Mouse (Mus musculus): ENCODE results near the gene Bcor.

Bcor gene

DNA sequence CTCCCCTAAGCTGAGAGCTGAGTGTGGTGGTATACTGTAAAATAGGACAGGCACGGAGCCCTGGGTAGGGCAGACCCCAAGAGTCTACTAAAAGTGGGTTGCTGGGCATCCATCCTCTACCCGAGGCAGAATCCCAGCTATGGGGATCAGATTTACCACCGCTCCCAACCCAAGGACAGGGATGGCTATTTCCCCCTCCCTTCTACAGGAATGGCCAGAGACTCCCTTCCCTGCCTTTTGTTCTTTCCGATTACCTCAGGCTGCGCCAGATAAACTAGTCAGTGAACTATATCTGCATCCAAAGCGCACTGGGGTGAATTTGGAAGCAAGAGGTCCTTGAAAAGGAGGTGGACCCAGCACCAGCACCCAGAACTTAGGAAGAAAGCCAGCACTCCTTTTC is 93.1 kb downstream of the Bcor start:
- no peak for DNase-seq (ENCODE audit: low spot score)

DNA sequence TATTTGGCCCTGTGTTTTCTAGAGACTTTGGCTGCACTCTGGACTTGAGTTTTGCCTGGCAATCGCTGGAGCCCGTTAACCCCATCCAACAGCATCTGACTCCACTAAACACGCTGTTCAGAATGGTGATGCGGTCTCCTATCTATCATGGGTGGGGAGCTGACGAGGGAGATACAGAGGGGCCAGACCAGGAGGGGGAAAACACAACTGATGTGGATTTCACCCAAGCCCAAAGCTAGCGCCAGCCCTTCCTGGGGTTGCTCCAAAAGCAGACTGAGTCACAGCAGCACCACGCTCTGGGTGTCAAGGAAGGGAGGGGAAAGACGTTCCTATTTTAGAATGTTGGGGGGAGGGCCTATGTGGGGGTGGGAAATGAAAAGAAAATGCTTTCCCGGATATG is 94.4 kb downstream of the Bcor start:
- no peak for DNase-seq (ENCODE audit: low spot score)

DNA sequence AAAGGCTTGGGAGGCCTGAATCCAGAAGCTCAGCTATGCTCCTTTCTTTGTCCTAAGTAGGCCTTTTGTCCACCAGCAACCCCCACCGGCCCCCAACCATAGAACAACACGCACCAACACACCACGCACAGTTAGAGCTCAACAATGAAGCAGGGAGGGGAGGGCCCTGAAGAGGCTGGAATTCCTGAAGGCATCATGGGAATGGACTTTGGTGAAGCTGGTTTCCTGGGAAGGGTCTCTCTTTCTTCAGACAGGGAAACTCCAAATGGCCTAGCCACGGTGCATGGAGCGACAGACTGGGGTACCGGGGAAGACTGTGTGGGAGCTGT is 97.3 kb downstream of the Bcor start:
- DNase-seq (ENCODE audit: low spot score), result no peak

DNA sequence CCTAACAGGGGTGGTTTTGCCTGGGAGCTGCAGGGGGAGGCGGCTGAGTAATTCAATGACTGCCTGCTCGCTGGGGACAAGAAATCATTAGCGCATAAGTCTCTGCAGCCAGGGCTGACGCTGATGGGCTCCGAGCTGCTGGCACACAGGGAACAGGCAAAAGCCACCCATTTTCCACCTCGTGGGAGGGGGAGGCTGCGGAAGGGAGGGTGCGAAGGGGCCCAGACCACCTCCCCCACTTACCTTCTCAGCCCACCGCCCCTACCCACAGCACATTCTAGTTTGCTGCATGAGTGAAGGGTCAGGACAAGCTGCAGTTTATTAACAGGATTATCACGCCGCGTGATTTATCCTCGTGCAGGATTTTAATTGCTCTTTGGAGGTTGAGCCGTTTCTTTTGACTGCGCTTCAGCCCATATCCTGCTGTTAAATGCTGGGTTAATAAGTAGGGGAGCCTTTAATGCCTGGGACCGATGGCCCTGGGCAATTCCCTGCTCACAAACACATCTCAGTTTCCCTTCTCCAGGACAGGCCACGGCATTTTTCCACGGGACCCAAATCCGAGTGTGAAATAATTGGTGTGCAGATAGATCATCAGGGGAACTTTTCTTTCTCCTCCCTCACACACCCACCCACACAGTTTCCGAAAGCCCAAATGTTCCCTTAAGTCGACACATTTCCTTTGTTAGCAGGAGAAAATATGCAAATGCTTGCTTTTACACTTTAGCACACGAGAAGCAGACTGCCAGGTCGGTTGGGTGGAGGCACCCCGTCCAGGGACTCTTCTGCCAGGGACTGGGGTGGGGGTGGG is 97.8 kb downstream of the Bcor start:
- DNase-seq (ENCODE audit: low spot score), result no peak

DNA sequence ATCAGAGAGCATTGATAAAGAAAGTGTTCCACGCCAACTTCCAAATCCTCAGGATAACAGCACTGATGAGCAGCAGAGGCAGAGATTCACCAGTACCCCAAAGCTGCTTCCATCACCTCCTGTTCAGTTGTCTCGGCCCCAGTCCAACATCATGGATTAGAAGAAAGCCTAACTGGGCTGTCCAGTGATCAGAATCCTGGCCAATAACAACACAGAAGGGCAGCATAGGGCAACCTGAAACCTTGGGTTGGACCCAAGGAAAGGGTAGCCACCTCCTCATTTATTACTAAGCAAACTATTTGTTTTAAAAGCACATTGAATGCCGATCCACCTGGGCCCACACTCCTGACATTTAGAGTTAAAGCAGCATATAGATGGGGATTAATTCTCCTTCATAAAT is 99.3 kb downstream of the Bcor start:
- no peak for DNase-seq (ENCODE audit: low spot score)

DNA sequence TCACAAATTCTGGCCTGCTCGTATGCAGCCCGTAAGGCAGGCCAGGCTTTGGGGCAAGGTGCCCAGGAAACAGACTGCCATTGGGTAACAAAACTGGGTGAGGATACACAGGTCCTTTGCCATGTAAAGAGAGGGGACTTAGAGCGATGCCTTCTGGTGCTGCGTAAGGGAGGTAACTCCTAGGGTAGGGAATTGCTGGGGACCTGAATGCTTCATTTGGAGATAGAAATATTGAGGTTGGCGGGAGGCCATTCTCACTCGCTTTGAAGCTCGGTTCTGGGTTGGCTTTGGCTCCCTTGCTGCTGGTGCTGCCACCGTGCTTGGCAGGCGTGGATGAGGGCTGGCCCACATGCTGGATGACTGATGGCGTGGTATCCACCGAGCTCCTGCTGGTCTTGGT is 102.9 kb downstream of the Bcor start:
- DNase-seq (ENCODE audit: low spot score), result no peak

DNA sequence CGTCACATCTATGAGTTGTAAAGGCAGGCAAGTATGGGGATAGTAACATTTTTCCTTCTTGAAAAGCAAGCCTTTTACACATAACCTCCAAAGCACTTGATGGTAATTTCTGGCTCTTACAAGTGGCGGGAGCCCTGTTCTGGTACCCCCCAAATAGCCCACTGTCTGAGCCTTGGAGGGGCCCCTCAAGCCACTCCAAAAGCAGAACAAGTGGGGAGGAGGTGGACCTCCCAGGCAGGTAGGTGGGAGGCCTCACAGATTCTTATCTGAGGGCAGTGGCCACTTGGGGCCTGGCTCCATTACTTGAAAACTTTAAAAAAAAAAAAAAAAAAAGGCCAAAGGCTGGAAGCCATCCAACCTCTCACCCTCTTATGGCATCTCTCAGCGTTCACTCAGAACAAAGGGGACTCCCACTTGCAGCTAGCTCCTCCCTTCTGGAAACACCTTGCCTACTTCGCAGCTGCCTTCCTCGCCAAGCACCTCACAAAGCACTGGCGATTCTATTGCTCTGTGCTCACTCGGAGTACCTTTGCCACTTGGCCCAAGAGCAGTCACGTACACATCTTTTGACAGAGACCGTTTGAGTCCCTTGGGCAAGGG is 106.7 kb downstream of the Bcor start:
- DNase-seq (ENCODE audit: low spot score), result no peak

DNA sequence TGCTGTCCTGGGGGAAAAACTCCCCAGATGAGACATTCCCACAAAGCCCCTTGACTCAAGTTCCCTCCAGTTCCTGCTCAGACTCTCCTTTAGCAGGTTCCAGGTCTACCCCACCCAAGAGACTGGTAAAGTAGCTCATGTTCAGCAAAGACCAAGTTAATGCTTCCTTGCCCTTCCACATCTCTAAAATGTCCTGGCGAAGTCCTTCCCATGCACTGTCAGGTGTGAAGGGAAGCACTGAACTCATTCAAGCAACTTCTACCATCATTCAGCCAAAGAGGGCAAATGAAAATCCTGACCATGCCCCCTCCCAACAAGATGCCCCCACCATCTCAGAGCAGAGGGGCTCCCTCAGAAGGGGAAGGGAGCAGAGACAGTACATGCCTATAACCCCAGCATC is 107.5 kb downstream of the Bcor start:
- no peak for DNase-seq (ENCODE audit: low spot score)

DNA sequence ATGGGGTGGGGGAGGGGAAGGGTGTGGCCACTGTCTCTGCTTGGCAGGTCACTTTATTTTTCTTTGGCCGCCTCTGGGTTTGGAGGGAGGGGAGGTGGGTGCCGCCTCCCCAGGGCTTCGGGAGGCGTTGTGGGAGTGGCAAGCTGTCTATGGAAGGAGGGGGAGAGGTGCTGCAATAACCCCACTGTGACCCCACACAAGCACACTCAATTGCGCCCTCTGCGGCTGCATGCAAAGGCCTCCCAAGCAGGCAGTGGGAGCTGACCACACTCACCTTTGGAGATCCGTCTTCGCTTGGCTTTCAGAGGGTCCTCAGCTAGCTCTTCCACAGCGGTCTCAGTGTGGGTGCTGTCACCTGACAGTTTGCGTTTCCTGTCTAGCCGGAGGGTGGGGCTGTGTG is 111.4 kb downstream of the Bcor start:
- DNase-seq (ENCODE audit: low spot score), result no peak

DNA sequence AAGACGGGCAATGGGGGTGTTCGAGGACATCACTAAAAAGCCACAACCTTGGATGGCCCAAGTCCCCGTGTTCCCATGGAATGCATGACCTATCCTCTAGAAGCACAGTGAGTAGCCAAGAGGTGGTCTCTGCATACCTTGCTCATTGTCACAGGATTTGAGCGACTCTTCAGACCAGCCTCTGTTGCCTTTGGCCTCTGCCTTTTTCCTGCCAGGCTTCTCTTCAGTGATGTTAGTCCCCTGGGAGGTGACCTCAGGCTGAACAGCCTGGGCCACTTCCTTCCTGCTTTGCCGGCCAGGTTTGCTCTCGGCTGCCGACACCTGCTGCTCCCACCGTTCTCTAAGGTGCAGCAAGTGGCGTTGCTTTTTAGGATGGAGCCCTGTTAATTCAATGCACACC is 112.0 kb downstream of the Bcor start:
- no peak for DNase-seq (ENCODE audit: low spot score)

DNA sequence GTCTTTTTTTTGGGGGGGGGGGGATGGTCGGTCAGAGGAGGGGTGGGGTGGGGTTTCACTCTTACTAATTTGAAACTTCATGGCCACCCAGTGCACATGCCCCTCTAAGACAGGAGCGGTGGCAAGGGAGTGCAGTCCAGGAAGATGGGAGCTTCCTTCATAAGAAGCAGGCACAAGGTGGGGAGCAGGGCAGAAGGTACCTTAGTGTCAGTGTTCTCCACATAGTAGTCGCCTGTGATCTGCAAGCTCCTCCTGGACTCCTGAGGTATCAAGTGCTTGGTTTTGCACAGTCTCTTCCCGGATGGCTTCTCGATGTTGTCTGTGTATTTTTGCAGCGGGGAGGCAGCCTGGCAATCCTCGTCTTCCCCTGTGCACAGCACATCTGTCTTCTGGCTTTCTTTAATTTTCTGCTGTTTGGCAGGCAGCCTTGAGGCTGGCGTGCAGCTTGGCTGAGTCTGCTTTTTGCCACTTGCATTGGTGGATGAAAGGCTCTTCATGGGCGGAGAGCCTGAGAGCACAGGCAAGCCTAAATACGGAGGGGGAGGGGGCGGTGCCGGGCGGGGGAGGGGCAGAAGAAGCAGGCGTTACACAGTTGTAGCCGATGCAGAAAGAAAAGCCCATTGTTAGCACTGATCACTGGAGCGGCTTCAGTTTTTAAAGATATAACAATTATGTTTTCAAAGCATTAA is 112.8 kb downstream of the Bcor start:
- DNase-seq (ENCODE audit: low spot score), result no peak

DNA sequence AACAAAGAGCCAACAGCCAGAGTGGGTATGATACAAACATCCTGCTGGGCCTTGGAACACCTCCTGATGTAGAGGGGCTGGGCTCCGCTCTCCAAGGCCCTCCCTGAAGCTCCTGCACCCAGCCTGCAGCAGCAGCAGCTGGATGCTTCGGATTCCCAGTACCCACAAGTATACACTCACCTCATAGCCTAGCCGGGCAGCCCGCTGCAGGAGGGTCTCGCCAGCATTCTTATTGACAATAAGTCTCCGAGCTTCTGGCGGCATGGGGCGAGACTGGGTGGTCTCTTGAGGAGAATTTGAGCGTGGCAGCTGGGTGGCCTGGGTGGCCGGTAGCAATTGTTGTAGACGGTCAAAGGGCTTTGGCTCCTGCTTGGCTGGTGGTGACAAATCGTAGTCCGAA is 113.5 kb downstream of the Bcor start:
- DNase-seq (ENCODE audit: low spot score), result no peak

DNA sequence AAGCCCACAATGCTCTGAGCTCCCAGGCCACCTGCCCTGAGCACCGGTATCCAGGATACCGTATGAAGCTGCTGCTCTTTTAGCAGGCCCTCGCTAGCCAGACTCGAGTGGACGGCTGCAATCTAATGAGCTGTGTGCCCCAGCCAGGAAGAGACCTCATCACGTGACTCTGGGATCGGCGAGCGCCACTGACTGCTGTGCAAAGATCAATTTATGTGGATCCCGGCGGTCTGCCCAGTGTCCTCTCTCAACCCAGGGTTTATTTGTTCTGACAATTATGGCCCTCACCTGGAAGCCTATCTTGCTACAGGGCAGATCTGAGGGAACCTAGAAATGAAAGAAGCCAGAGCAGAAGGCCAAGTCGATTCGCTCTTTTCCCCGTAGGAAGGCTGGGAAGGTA is 116.8 kb downstream of the Bcor start:
- no peak for DNase-seq (ENCODE audit: low spot score)

DNA sequence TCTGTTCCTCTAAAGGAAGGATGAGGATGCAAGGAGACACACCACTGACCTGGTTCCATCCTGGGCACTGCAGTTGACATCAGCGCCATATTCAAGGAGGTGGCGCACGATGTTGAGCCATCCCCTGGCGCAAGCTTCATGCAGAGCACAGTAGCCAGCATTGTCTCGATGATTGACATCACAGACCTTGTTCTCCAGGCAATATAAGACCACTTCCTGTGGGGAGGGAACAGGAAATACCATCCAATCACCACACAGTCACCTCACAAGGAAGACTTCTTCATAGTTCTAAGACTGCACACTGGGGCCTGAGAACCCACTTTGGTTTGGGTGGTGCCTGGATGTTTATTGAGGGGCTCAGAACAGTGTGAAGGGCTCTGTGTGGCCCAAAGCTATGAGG is 118.7 kb downstream of the Bcor start:
- no peak for DNase-seq (ENCODE audit: low spot score)

DNA sequence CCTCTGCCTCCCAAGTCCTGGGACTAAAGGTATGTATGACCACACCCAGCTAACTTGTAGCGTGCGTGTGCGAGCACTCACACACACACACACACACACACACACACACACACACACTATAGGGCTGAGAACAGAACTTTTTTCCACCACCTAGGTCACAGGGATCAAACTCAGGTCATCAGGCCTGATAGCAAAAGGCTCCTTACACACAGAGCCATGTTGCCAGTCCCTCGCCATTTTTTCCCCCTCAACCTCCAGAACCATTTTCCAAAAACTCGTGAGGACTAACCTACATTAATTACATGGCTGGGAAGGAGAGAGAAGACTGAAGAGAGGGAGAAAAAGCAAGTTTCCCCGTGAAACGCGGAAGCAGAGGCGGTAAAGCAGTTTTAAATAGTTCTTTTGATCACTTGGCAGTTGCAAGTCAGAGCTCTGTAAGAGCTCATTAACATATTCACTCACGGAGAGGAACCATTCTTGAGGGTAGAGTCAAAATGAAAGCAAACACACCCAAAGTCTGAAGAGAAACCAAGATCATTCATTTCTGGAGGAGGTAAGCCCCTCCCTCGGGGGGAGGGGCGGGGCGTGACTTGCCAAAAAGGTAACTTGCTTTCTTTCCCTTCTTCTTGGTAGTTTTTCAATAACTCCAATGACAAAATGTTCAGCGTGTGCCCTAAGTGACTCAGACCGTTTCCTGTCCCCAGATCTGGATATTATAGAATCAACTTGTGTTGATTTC is 145.3 kb downstream of the Bcor start:
- no peak for DNase-seq (ENCODE audit: low spot score)

DNA sequence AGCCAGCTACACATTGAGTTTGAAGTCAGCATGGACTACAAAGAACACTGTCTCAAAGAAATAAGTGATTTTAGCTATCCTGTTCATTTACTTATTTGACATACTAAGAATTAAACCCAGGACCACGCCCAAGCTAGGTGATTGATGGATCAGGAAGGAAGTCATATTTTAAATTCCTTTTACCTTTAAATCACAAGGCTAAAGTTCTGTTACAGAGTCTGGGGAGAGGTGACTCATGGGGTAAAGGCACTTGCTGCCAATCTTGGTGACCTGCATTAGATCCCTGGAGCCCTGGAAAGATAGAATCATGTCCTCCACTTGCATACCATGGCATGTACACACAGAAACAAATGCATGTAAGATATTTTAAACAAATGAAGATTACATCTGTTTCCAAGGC is 149.5 kb downstream of the Bcor start:
- no peak for DNase-seq (ENCODE audit: low spot score)

DNA sequence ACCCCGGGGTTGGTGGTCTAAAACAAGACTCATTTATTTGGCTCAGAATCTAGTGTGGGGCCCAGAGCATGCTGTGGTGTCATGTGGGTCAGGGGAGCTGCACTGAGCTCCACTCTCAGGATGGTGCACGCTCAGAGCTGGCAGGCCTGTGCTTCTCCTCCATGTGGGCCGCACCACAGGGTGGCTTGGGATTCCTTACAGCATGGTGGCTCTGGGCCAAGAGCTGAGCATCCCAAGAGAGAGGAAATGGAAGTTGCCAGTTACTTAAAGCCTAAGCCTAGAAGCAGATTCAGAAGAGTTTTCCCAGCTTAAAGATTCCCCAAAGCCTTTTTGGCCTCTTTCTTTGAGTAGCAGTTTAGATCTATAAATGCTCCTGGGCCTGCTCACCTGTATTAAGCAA is 151.1 kb downstream of the Bcor start:
- no peak for DNase-seq (ENCODE audit: low spot score)

DNA sequence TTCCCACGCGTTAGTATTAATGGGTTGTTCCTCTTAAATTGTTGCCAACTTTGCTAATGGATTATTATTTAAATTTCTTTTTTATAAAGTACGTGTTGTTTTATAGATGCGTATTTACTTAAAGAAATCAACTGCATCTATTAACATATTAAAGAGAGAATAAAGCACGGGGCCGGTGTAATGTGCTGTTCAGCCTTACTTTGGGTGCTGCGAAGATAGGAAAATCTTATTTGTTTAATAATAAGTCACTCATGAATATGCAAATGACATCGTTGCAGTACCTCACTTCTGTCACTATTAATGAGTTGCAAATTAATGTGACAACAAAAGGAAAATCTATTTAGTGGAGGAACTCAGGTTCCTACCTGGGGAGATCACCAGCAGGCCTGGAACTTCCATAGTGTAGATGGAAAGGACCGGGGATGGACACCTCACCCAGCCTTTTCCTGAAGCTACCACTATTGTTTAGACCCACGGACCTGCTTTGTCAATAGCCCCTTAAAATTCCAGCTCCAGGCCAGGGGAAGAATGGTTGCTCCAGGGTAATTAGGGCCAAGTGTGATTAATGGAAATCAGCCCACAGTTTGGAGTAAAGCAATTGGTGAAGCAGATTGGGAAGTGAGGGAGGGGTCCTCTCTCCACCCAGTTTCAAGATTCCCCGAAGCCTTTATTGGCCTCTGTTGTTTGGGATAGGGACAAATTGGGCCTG is 152.2 kb downstream of the Bcor start:
- DNase-seq (ENCODE audit: low spot score), result no peak

DNA sequence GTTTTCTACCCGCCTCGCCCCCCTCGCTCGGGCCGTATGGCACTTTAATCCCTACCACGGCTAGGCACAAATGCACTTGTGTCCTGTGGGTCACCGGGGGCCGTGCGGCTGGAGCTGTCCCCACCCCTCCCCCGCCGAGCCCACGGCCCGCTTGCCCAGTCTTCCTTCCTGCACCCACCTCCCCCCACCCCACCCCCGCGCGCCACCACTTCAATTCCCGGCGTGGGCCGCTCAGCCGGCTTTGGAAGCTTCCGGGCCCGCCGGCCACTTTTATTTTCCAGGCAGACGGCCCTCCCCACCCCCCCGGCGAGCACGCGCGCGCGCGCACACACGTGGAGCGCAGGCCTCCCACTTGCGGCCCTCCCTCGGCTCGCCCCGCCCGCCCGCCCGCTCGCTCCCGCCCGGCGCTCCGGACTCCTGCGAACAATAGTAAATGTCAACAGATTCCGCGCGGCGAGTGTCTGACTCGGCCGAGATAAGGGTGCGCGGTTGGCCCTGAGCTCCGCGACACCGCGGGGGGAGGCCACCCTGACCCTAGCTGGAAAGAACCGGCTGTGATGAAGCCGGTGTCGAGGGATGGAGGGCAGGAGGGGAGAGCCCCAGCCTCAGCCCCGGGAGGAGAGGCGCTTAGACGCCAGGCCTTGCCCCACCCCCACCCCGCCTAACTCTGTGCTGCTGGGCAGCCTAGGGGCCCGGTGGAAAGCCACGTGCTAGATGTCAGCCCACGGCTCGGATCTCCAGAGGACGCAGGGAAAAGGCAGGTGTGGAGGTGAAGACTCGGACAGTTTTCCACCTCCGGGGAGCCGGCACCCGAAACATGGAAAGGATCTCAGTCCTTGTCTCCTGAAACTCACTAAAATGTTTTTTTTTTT is 153.0 kb downstream of the Bcor start:
- DNase-seq (ENCODE audit: low spot score), result peak; percentile 73

DNA sequence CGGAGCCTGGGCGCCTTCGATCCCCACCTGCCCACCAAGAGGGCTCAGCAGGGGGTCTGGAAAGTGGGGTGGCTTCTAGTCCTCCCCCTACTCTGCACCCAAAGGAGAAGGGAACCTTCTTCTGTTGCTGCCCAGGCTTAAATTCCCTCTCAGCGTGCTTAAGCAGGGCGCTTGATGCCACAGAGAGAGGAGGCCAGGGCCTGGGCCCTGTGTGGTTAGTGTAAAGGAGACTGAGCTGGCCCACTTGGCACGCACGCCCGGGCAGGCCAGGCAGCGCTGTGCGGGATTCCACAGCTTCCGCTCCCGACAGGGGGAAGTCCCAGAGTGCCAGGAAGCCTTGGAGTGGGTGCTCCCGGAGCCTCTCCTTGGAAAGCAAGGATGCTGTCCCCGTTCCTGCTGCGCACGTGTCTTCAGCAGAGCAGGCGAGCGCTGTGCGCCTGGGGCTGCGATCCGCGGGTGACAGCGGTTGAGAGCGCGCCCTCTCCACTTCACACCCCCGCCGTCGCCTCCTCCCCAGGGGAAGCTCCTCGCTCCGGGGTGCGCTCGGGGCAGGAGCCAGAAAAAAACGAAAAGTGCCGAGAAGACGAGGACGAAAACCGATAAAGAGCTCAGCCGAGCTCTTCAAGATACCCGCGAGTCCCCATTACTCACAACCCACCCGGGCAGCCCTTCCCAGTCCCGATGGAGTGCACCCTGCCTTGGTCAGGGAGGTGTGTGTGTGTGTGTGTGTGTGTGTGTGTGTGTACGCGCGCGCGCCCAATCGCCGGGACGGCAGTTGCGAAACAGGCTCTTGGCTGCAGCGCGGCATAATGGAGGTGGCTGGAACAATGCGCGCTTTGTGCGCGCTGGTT is 153.9 kb downstream of the Bcor start:
- DNase-seq (ENCODE audit: low spot score), result peak; percentile 35

All from ovary, adult 18-20 months (tissue).